Mouse (Mus musculus): ENCODE data around the gene Ncam2.

The Ncam2 gene

GRCm38 (mm10) chr16:81200201-81201071 is at the start of gene Ncam2:
Ncam2 (plus strand) TSS chr16:81200697.
- in situ Hi-C loops (cut with MboI, MseI) = no loop called here

GRCm38 (mm10) chr16:81170828-81171227 is 29.7 kb upstream of the Ncam2 start:
- in situ Hi-C loops (cut with MboI, MseI) = no loop called here

GRCm38 (mm10) chr16:81175302-81175943 is 25.1 kb upstream of the Ncam2 start:
- in situ Hi-C loops (cut with MboI, MseI) = no loop called here

GRCm38 (mm10) chr16:81179801-81180200 is 20.7 kb upstream of the Ncam2 start:
- in situ Hi-C loops (cut with MboI, MseI) = no loop called here

- in situ Hi-C loops (cut with MboI, MseI) = no loop called here
Observed at GRCm38 (mm10) chr16:81187579-81188179, 12.8 kb upstream of the Ncam2 start.

GRCm38 (mm10) chr16:81191621-81192020 is 8.9 kb upstream of the Ncam2 start:
- in situ Hi-C loops (cut with MboI, MseI) = no loop called here

GRCm38 (mm10) chr16:81192607-81193006 is 7.9 kb upstream of the Ncam2 start:
- in situ Hi-C loops (cut with MboI, MseI) = no loop called here

GRCm38 (mm10) chr16:81199467-81199866 is 1.0 kb upstream of the Ncam2 start:
- in situ Hi-C loops (cut with MboI, MseI) = no loop called here

- in situ Hi-C loops (cut with MboI, MseI) = no loop called here
Observed at GRCm38 (mm10) chr16:81201471-81201870, 974 bp downstream of the Ncam2 start.

- in situ Hi-C loops (cut with MboI, MseI) = no loop called here
Observed at GRCm38 (mm10) chr16:81201992-81202391, 1.5 kb downstream of the Ncam2 start.

GRCm38 (mm10) chr16:81202721-81203161 is 2.2 kb downstream of the Ncam2 start:
- in situ Hi-C loops (cut with MboI, MseI) = no loop called here

- in situ Hi-C loops (cut with MboI, MseI) = no loop called here
Observed at GRCm38 (mm10) chr16:81204405-81205034, 4.0 kb downstream of the Ncam2 start.

GRCm38 (mm10) chr16:81221176-81221575 is 20.7 kb downstream of the Ncam2 start:
- in situ Hi-C loops (cut with MboI, MseI) = loop anchor here (10.0 kb wide), 1 partner anchor 1334 kb away; no protein-coding TSS in a partner anchor

- in situ Hi-C loops (cut with MboI, MseI) = loop anchor here (10.0 kb wide), 1 partner anchor 1331 kb away; no protein-coding TSS in a partner anchor
Observed at GRCm38 (mm10) chr16:81223841-81224240, 23.3 kb downstream of the Ncam2 start.

- in situ Hi-C loops (cut with MboI, MseI) = loop anchor here (10.0 kb wide), 1 partner anchor 1331 kb away; no protein-coding TSS in a partner anchor
Observed at GRCm38 (mm10) chr16:81224253-81224652, 23.8 kb downstream of the Ncam2 start.

GRCm38 (mm10) chr16:81254875-81255274 is 54.4 kb downstream of the Ncam2 start:
- in situ Hi-C loops (cut with MboI, MseI) = no loop called here

GRCm38 (mm10) chr16:81260429-81260828 is 59.9 kb downstream of the Ncam2 start:
- in situ Hi-C loops (cut with MboI, MseI) = no loop called here

- in situ Hi-C loops (cut with MboI, MseI) = no loop called here
Observed at GRCm38 (mm10) chr16:81273597-81274360, 73.3 kb downstream of the Ncam2 start.

- in situ Hi-C loops (cut with MboI, MseI) = no loop called here
Observed at GRCm38 (mm10) chr16:81284241-81284640, 83.7 kb downstream of the Ncam2 start.

- in situ Hi-C loops (cut with MboI, MseI) = no loop called here
Observed at GRCm38 (mm10) chr16:81284859-81285837, 84.7 kb downstream of the Ncam2 start.
